Mouse (Mus musculus) olfactory bulb, adult 2 months (tissue): ENCODE data around the gene Ubash3b.

Source experiments
- CTCF ChIP-seq: fragments of 200-500 bp; IDR thresholded peaks from 2 replicates; pipeline ENCODE4 v1.5.1; 2012; ENCODE audit warnings: low read depth, mild to moderate bottlenecking, low read length, moderate library complexity; ENCODE audit not compliant: insufficient read depth
- POLR2A ChIP-seq: fragments of 200-500 bp; IDR thresholded peaks from 2 replicates; pipeline ENCODE4 v1.6.1; 2012; ENCODE audit warnings: mild to moderate bottlenecking, low read depth, low read length, moderate library complexity; ENCODE audit not compliant: insufficient read depth

DNA sequence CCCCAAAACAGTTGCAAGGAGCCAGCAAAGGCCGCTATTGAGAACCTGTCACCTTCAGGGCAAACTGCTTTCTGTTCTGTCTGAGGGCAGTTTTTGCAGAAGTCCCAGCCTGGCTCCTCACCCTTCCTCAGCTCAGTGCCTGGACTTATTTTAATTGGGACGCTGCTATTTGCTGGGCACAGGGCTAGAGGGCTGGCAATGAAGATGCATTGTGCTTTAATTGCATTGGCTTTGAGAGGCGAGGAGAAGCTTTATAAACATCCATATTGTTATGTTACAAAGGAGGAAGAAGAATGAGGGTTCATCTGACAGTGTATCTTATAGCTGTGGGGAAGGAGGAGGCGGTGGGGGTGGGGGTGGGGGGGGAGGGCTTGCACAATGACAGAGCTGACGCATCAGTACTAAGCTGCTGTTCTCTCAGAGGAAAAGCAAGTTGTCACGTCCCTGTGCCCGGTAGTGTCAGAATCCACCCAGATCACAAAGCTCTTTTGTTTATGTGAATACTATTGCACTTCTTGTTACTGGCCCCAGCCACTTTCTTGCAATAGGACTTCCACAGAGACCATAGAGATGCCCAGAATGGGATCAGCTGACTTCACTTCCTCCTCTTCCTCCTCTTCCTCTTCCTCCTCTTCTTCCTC, 841 bp downstream of the Ubash3b start:
- no peak for TF ChIP-seq CTCF
- no peak for TF ChIP-seq POLR2A
